Mouse (Mus musculus) ES-Bruce4 (cell line): Measurements from ENCODE around the gene Rplp0.

Experiments used
- CTCF ChIP-seq: IDR thresholded peaks from one replicate; pipeline ENCODE4 v1.8.1; 2011; ENCODE audit warnings: low read depth, low read length
- EP300 ChIP-seq: IDR thresholded peaks from 2 replicates; pipeline ENCODE4 v1.6.1; 2011; ENCODE audit warnings: low read depth, low read length; ENCODE audit not compliant: insufficient read depth
- POLR2A ChIP-seq: IDR thresholded peaks from one replicate; pipeline ENCODE4 v1.8.1; 2011; ENCODE audit warnings: low read length; ENCODE audit not compliant: insufficient read depth

GRCm38 (mm10) chr5:115551799-115552198 lies 7.5 kb upstream of the Rplp0 start:
- TF ChIP-seq POLR2A = no peak
- no peak for TF ChIP-seq CTCF
- TF ChIP-seq EP300 = no peak
